Mouse (Mus musculus) gastrocnemius, postnatal 25 days (tissue): ENCODE results near the gene Kcnh3. TPM values are rescaled to one million over a fixed set of nuclear protein-coding genes. Genes with fewer than 3 reads are reported as not detected.

ENCODE experiments used
- DNase-seq: peaks from one replicate; pipeline ENCODE4 v3.0.0; 2022
- total RNA-seq, 2 experiments: library from RNA; stranded (reverse); gene quantifications; 1 replicate in 1 of 2; 2 replicates in 1 of 2; pipeline ENCODE4 v1.2.3; 2021

Gene Kcnh3
- total RNA-seq, 2 experiments from 2014 or later = not detected

- no peak for DNase-seq
Measured at GRCm38 (mm10) chr15:99285189-99285535, 60.5 kb downstream of the Kcnh3 start.

GRCm38 (mm10) chr15:99290586-99290985 lies 65.9 kb downstream of the Kcnh3 start:
- DNase-seq = no peak

Other genes with a start within 250 kb of the Kcnh3 start
- 10 to 100 TPM in 1 of 2 experiments, 1 to 10 TPM in 1; 7.1 to 10.7 TPM for gene Tuba1c, start 195.0 kb upstream of the Kcnh3 start, total RNA-seq
- gene Prph, start 169.7 kb upstream of the Kcnh3 start, total RNA-seq = 1 to 10 TPM in 1 of 2 experiments, under 1 TPM in 1; 0.75 to 1.4 TPM
- gene Troap, start 150.3 kb upstream of the Kcnh3 start, total RNA-seq = under 1 TPM in 1 of 2 experiments, not detected in 1; 0.49 TPM
- gene C1ql4, start 137.0 kb upstream of the Kcnh3 start, total RNA-seq = not detected
- gene Dnajc22, start 131.7 kb upstream of the Kcnh3 start, total RNA-seq = under 1 TPM in 1 of 2 experiments, not detected in 1; 0.16 TPM
- gene Spats2, start 98.9 kb upstream of the Kcnh3 start, total RNA-seq = 1 to 10 TPM; 4.5 to 4.6 TPM
- gene Mcrs1, start 27.1 kb downstream of the Kcnh3 start, total RNA-seq = 10 to 100 TPM; 20.9 to 28.7 TPM
- 10 to 100 TPM; 20.0 to 20.7 TPM for gene Prpf40b, start 70.2 kb downstream of the Kcnh3 start, total RNA-seq
- not detected for gene Fam186b, start 71.0 kb downstream of the Kcnh3 start, total RNA-seq
- gene Fmnl3, start 145.6 kb downstream of the Kcnh3 start, total RNA-seq = 1 to 10 TPM; 6.6 to 7.0 TPM
- gene Tmbim6, start 168.0 kb downstream of the Kcnh3 start, total RNA-seq = 100 to 1,000 TPM; 153 to 164 TPM
- 1 to 10 TPM; 3.1 to 4.8 TPM for gene Nckap5l, start 232.9 kb downstream of the Kcnh3 start, total RNA-seq
- 1 to 10 TPM; 3.0 to 4.1 TPM for gene Bcdin3d, start 249.9 kb downstream of the Kcnh3 start, total RNA-seq